Mouse (Mus musculus): ENCODE measurements at regions not wholly inside any gene's neighbourhood (a gene's known extent, or its start where the extent isn't known, plus 50 kb on each side); places are given as distances from the start of the nearest gene placed in this dataset.

DNA sequence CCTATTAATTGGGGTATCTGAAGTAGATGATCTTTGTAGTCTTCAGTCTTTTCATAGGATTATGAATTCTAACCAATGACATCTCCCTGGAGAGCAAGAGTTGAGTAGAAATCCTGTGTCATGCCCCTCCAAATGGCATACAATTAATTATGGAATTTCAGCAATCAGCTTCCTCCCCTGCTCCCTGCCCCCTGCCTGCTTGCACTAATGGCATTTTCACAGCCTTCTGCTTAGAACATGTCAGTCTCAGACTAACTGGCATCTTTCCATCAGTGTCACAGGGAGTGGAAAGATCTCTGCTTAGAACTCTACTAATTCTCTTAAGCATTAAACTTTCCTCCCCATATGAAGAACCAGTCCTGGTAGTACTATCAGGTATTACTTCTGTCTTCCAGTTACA is 581.8 kb upstream of the Camk1g start:
- no peak for DNase-seq (ENCODE audit: low spot score)

GRCm38 (mm10) chr1:193949817-193950216 is 579.7 kb upstream of the Camk1g start:
- DNase-seq (ENCODE audit: low spot score) = no peak

DNA sequence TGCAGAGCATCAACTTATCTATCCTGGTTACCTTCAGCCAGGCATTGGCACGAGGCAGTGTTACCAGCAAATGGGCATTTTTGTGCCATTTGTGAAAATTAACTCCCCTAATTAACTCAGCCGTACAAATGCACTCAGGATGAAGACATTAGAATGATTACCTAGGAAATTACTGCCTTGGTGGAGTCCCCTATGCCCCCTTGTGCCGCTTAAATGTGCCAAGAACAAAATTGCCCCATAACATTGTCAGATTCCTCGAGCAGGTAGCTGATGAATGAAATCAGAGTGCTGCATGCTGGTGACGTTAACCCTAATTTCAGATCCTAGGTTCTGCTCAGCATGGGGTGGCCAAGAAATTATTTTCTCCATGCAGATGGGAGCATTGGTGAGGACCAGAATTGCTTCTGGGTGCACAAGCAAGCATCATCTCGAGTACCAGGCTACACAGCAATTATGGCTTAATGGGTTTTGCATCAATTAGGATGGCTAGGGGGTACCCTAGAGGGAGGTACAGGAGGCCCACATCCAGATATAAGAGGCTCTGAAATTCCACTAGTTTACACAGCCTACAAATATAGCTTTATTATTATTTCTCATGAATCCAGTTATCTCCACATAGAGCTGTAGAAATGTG is 577.0 kb upstream of the Camk1g start:
- DNase-seq (ENCODE audit: low spot score) = no peak

GRCm38 (mm10) chr1:193935969-193936368 is 565.9 kb upstream of the Camk1g start:
- DNase-seq (ENCODE audit: low spot score) = no peak

DNA sequence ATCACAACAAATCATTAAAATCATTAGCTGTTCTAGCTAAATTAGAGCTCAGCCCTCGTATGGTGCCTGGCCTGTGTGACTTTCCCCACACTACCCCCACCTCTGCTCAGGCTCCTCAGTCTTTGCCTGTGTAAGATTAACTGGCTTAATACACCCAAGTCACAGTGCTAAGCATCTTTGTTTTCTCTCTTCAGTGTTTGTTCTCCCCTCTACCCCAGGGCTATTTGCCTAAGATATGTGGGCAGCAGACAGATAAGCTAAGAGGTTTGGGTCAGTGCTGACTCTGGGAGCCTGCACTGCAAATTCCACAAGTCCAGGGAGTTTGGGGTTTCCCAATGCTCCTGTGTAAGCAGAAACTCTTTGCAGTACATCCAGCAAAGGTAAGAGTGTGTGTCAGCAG is 564.2 kb upstream of the Camk1g start:
- no peak for DNase-seq (ENCODE audit: low spot score)

- DNase-seq (ENCODE audit: low spot score) = no peak
Measured at GRCm38 (mm10) chr1:193931131-193931729, 561.1 kb upstream of the Camk1g start.

- no peak for DNase-seq (ENCODE audit: low spot score)
Measured at GRCm38 (mm10) chr1:193928607-193929006, 558.5 kb upstream of the Camk1g start.

GRCm38 (mm10) chr1:193922756-193923155 is 552.7 kb upstream of the Camk1g start:
- DNase-seq (ENCODE audit: low spot score) = no peak

DNA sequence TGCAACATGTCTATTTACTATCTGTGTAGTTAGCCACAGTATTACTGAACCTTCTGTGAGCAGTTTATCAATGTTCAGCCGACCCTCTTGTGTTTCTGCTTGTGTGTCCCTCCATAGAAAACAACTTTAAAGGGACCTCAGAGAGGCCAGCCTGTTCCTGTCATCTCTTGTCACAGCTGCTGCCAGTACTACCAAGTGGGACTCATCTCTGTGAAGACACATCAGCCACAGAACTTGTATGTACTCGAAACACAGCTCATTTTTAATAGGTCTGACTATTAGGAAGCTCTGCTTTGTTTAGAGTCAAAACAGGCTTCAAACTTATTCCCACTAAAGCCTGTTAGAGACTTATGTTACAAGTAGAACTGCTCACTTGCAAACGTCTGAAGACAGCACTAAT is 549.1 kb upstream of the Camk1g start:
- no peak for DNase-seq (ENCODE audit: low spot score)

DNA sequence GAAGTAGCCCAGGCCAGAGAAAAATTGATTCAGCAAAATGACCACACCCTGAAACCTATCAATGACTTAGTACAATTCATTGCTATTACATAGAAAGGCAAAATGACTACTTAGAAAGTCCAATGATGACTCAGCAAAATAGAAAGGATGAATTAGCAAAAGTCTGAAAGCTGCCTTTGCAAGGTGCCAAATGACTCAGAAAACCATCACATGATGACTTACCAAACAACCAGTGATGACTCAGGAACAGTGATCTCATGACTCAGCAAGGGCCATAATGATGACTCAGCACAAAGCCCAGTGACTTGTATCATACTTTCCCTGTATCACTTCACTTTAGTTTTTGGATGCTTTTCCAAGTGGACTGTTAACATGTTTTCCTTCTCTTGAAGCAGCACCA is 535.6 kb upstream of the Camk1g start:
- no peak for DNase-seq (ENCODE audit: low spot score)

DNA sequence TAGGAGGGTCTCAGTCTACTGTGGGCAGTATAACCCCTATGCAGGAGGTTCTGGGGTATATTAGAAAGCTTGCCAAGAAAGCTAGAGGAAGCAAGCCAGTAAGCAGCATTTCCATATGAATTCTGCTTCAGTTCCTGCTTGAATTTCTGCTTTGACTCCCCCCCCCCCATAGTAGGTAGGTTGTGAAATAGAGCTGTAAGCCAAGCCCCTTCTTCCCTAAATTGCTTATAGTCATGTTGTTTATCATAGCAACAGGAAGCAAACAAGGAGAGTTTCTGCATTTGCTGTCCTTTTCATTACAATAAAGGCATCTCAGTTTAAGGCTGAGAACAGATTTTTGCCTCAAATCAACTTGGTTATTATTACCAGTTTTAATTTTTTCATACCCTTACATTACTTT is 524.0 kb upstream of the Camk1g start:
- DNase-seq (ENCODE audit: low spot score) = no peak

GRCm38 (mm10) chr1:193876540-193876939 is 506.4 kb upstream of the Camk1g start:
- no peak for DNase-seq (ENCODE audit: low spot score)

DNA sequence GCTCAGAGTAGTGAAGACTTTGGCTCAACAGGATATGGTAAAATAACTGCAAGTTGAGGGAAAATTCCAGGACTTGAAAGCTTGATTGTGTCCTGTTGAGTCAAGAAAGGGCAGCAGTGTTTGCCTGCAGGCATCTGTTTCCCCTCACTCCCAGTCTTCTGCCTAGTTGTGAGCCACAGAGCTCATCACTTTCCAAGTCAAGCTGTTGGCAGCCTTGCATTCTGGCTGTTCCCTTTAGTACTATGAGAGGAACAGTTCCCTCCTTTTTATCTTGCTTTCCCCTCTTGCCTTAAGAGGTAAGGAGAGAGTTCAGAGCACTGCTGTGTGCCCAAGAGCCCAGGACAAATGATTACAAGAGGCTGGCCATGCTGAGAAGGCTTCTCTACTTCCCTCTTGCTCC is 506.0 kb upstream of the Camk1g start:
- peak; percentile 34 for DNase-seq (ENCODE audit: low spot score)

GRCm38 (mm10) chr1:193875287-193875686 is 505.2 kb upstream of the Camk1g start:
- no peak for DNase-seq (ENCODE audit: low spot score)

DNA sequence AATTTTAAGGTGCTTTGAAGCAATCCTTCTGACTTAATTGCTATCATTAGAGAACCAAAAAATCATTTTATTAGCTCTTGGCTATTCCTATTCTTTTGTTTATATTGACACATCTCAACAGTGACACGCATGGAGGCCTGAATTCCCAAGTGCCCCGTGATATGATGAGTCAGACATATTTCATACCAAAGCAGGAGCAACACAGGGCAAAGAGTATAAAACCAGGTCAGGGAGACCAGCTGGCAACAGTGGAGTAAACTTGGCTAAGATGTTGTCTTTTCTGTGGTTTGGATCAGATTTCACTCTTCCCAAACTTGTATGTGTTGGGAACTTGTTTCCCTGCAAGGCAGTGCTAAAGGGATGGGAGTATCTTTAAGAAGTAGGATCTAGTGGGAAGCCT is 500.6 kb upstream of the Camk1g start:
- DNase-seq (ENCODE audit: low spot score) = peak; percentile 21

DNA sequence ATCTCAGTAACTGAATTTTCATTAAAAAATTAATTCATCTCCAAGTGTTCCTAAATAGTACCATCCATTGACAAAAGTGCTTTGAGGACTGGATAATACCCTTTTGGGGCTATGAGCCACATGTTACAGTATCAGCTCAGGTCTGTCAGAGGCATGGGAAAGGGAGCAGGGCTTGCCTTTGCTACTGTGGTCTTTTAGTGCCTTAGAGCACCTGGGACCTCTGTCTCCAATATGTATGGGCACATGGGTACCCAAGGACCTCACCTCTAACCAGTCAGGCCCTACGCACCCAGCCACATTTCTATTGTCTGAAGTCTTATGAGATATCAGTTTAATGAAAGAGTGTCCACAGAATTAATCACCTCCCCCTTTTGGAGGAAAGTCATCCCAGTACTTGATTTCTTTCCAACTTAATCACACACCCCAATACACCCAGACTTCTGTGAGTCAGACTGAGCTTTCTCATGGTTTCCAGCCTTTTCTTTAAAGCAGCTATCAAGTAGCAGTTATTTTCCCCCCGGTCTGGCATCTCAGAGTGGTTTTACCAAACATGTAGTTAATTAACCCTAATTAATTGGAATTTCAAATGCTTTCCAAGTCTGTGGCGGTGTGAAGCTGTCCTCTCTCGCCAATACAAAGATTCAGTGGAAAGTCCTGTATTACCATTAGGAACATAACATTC is 498.7 kb upstream of the Camk1g start:
- DNase-seq (ENCODE audit: low spot score) = no peak

DNA sequence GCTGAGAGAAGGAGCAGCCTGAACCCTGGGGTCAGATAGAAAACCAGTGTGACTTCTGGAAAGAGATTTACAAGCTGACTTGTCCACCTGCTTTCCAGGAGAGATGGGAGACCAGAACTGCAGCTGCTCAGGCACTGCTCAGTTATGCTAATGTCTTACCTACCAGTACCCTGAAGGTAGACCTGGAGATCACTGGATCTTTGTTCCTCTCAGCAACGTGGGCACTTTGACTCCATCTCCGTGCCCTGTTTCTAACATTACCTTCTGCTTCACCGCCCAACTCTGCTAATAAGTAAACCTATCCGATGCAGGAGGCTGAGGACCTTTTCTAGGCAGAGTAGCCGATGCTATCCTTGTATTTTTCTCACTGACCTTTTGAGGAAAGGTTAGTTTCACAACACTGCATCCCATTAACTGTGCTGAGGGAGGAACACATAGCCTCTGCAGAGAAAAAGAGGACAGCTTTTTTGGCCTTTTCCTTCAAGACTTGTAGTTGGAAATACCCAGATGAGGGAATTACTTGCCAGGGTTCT is 490.7 kb upstream of the Camk1g start:
- no peak for DNase-seq (ENCODE audit: low spot score)

GRCm38 (mm10) chr1:193860354-193860753 is 490.3 kb upstream of the Camk1g start:
- no peak for DNase-seq (ENCODE audit: low spot score)

GRCm38 (mm10) chr1:193859257-193860125 is 489.4 kb upstream of the Camk1g start:
- no peak for DNase-seq (ENCODE audit: low spot score)

GRCm38 (mm10) chr1:193847922-193848321 is 477.8 kb upstream of the Camk1g start:
- DNase-seq (ENCODE audit: low spot score) = no peak

GRCm38 (mm10) chr1:193844868-193845267 is 474.8 kb upstream of the Camk1g start:
- no peak for DNase-seq (ENCODE audit: low spot score)

DNA sequence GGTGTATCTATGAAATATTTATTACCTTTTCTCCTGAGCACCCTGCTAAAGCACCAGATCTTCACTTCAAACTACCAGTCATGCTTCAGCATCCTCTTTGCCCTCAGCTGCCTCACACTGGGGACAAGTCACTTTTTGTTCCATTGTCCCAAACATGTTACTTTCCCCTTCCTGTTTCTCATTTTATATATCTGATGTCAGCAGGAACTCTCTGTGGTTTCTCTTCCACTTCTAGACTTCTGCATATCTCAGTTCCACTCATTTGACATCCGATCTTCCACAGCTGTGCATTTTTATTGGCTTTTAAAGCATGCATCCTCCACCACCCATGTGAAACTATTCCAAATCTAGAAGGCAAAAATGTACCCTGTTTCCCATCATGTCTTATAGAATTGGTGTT is 474.4 kb upstream of the Camk1g start:
- DNase-seq (ENCODE audit: low spot score) = no peak

Data from lung, postnatal 25 days (tissue).